Mouse (Mus musculus): Measurements from ENCODE around the gene Kcnt2.

Kcnt2 gene

GRCm38 (mm10) chr1:140378791-140379190 lies 132.8 kb downstream of the Kcnt2 start:
- DNase-seq (ENCODE audit: low spot score): no peak

GRCm38 (mm10) chr1:140379526-140379925 lies 133.6 kb downstream of the Kcnt2 start:
- DNase-seq (ENCODE audit: low spot score): no peak

DNA sequence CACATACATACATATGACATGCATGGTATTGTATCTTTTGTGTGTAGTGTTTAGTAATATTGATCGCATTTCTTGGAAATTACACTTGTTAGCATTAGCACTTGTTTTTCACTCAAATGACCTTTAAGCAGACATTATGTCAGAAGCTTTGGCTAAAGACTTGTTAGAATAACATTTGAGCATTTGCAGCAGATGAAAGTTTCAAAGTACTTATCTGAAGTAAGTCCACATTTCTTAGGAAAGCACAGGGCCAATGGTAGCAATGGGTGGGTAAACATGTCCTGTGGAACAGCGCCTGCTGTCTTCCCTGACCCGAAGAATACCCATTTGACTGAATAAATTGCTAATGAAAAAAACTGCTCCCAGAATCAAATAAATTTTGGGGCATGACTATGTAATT lies 135.1 kb downstream of the Kcnt2 start:
- no peak for DNase-seq (ENCODE audit: low spot score)

GRCm38 (mm10) chr1:140390301-140390700 lies 144.3 kb downstream of the Kcnt2 start:
- no peak for DNase-seq (ENCODE audit: low spot score)

DNA sequence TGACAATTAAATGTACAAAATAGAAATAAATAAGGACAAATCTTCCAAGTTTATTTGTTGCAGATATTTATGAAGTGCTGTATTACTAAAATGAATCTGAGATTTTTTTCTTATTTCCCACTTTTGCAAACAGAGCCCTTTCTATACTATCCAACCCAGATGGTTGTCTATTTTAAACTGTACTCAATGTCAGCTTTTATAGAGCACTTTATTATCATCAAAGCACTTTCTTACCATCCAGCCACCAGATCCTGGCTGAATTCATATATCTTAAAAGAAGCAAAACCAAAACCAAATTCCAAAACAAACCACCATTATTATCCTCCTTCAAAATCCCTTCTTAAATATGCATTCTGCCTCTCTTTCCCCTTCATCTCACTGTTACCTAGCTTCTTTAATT lies 151.8 kb downstream of the Kcnt2 start:
- DNase-seq (ENCODE audit: low spot score): no peak

GRCm38 (mm10) chr1:140406631-140407288 lies 160.8 kb downstream of the Kcnt2 start:
- DNase-seq (ENCODE audit: low spot score): no peak

DNA sequence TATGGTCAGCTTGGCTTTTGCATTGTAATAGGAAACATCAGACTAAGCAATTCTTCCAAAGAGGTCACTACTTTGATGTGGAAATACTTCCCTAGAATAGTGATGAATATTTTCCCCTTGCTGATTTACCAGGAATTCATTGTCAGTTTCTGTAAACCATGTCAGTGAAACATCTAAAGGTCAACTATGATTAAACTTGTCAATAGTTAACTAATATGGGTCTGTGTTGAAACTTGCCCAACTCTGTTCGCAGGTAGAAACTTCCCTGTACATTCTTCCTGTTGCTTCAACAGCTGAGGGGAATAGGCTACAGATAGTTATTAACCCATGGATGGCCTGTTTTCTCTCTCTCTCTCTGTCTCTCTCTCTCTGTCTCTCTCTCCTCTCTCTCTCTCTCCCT lies 169.8 kb downstream of the Kcnt2 start:
- DNase-seq (ENCODE audit: low spot score): no peak

- DNase-seq (ENCODE audit: low spot score): no peak
Measured at GRCm38 (mm10) chr1:140422954-140423353, 177.0 kb downstream of the Kcnt2 start.

DNA sequence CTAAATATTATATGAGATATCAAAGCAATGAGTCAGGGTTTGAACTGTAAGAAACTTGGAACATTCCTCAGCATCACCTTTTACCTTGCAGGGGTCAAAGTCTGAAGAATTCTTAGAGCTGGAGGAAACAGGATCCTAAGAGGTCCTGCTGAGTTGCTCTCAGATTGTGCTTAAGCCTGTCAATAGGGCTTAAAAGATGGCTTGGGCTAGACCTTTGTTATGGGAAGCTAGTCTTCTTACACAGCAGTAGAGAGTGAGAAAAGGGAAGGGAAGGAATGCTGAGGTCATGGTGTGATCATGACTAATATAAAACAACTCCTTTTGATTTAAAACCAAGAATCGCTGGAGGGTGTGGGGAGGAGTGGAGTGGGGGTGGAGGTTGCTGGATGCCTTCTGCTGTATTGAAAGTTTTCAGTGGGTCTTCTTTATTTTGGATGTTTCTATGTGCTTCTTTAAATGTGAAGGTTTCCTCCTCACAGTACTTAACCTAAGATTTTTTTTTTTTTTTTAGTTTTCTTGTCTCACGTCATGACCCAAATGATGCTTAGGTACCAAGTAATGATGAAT lies 183.4 kb downstream of the Kcnt2 start:
- DNase-seq (ENCODE audit: low spot score): no peak

DNA sequence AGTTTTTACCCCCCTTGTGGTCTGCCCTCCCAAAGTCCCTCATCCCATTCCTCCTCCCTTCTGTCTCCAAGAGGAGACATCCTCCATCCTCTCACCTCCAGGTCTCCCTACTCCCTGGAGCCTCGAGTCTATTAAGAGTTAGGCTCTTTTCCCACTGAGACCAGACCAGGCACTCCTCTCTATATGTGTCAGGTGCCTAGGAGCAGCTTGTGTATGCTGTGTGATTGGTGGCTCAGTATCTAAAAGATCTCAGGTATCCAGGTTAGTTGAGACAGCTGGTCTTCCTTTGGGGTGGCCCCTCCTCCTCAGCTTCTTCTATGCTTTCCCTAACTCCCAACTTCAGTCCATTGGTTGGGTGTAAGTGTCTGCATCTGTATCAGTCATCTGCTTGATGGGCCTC lies 186.1 kb downstream of the Kcnt2 start:
- DNase-seq (ENCODE audit: low spot score): no peak

- no peak for DNase-seq (ENCODE audit: low spot score)
Measured at GRCm38 (mm10) chr1:140434791-140435190, 188.8 kb downstream of the Kcnt2 start.

GRCm38 (mm10) chr1:140438176-140438575 lies 192.2 kb downstream of the Kcnt2 start:
- no peak for DNase-seq (ENCODE audit: low spot score)

DNA sequence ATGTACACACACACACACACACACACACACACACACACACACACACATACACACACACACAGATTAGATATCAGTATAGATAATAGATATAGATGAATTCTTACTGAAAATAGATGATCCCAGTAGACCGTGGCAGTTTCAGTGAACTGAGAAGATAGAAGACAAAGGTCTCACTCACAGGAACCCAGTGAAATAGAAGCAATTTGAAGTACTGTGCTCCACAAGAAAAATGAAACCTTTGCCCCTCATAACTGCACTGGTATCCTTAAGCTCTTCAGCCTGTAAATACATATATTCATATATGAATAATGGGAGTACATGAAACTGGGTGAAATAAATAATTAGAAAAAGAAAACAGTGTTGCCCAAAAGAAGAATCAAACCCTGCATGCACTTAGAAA lies 197.9 kb downstream of the Kcnt2 start:
- DNase-seq (ENCODE audit: low spot score): no peak

DNA sequence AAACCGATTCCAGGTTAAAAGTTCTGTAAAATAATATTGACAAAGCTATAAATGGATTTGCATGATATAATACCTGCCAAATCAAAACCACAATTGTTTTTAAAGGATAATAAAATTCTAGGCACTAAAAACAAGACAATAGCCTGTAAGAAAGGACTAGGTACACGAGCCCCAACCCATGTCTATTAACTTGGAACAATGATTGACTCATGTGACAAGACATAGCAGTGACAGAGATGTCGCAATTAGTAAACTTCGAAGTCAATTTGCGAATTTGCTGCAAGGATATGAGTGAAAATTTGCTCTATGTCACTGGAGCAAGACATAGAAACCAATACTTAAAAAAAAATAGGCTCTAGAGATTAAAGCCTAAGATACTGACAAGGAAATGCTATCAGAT lies 198.4 kb downstream of the Kcnt2 start:
- no peak for DNase-seq (ENCODE audit: low spot score)

DNA sequence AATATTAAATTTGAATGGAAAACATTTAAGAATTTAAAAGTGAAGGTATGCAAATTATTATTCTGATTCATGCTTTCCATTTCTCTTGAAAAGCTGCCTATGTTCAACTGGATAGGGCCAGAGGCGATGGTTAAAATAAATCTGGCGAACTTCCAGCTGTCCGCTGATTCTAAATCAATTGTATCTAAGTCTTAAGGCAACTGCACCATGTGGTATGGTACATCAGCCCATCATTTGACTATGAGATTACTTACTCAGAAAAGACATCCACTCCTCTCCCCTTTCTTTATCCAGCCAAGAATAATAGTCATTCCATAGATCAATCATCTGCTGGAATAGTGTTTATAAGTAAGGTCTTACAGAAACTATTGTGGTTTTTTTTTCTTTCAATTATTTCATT lies 205.5 kb downstream of the Kcnt2 start:
- DNase-seq (ENCODE audit: low spot score): no peak

GRCm38 (mm10) chr1:140451924-140452323 lies 206.0 kb downstream of the Kcnt2 start:
- DNase-seq (ENCODE audit: low spot score): no peak

- DNase-seq (ENCODE audit: low spot score): no peak
Measured at GRCm38 (mm10) chr1:140455903-140456302, 209.9 kb downstream of the Kcnt2 start.

GRCm38 (mm10) chr1:140456873-140457272 lies 210.9 kb downstream of the Kcnt2 start:
- no peak for DNase-seq (ENCODE audit: low spot score)

- no peak for DNase-seq (ENCODE audit: low spot score)
Measured at GRCm38 (mm10) chr1:140468315-140468714, 222.4 kb downstream of the Kcnt2 start.

- DNase-seq (ENCODE audit: low spot score): no peak
Measured at GRCm38 (mm10) chr1:140469586-140469985, 223.6 kb downstream of the Kcnt2 start.

GRCm38 (mm10) chr1:140476921-140477320 lies 231.0 kb downstream of the Kcnt2 start:
- no peak for DNase-seq (ENCODE audit: low spot score)

DNA sequence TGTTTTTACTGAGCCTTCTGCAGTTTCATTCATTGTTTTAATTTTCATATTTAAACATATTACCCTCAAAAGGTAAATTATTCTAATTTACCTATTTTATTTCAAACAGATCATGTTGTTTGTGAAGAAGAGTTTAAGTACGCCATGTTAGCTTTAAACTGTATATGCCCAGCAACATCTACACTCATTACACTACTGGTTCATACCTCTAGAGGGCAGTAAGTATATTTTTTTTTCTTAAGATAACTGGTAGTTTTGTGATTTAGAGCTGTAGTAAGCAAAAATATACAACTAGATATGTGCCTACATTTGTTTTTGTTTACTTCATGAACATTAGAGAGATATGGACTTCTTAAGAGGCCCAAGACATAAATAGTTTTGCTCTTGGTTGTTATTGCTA lies 238.1 kb downstream of the Kcnt2 start:
- DNase-seq (ENCODE audit: low spot score): no peak

GRCm38 (mm10) chr1:140489816-140490215 lies 243.9 kb downstream of the Kcnt2 start:
- peak; percentile 54 for DNase-seq (ENCODE audit: low spot score)

DNA sequence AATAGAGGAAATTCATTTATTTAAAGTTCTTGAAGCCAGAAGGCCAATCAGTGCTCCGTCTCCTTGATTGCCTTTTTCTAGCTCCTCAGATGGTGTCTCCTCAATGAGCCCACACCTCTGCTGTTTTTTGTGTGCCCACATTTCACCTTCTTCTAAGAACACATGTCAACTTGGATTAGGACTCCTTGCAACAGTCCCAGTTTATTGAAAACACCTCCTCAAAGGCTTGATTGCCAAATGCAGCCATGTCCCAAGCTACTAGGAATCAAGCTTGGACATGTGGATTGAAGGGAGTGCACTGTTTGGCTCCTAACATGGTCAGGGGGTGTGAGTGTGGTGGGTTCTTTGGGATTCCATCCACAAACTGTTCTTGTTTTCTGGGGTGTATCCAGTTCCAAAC lies 245.4 kb downstream of the Kcnt2 start:
- DNase-seq (ENCODE audit: low spot score): no peak

Data from left cerebral cortex, adult 11 months (tissue).